Mouse (Mus musculus): Measurements from ENCODE around the gene Cdsn. TPM values are rescaled to one million over a fixed set of nuclear protein-coding genes. Genes with fewer than 3 reads are reported as not detected.
A peak's percentile ranks its signal among the peaks of the same experiment; 100 is the strongest.

Cdsn gene
- polyA plus RNA-seq, 1 experiment from 2014 or later = 0.22 TPM

GRCm38 (mm10) chr17:35534343-35534742 lies 17.6 kb upstream of the Cdsn start:
- peak; percentile 66 for DNase-seq (ENCODE audit: low spot score)

DNA sequence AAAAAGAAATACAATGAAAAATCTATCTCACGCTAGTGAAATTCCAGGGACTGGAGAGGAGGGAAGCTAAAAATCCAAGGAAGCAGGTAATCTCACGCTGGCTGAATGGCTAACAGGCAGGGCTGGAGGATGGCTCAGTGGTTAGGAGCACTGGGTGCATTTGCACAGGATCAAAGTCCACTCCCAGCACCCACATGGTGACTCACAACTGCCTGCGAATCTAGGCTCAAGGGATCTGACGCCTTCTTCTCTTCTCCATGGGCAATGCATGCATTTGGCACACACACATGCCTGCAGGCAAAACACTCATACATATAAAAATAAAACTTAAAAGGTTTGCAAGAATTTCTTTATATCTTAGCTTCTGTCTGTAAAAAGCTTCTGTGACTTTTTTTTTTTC lies 14.5 kb upstream of the Cdsn start:
- no peak for DNase-seq (ENCODE audit: low spot score)

GRCm38 (mm10) chr17:35538476-35538875 lies 13.5 kb upstream of the Cdsn start:
- DNase-seq (ENCODE audit: low spot score) = no peak

DNA sequence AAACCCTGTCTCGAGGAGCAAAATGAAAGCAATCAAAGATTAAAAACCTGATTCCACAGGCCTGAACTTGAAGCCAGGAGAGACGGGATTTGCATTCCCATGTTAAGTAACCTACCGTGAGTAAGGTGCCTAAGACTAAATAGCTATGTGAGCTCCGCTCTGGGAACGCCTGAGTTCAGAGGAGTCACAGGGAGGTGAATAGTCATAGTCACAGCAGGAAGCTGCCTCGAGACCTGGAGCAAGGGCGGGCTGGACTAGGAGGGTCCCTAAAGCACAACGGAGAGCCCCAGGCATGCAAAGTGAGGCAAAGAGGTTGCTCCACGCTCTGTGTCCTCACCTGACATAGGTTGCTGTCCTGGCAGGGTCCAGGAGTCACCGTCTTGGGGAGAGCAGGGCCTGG lies 12.4 kb upstream of the Cdsn start:
- DNase-seq (ENCODE audit: low spot score) = no peak

DNA sequence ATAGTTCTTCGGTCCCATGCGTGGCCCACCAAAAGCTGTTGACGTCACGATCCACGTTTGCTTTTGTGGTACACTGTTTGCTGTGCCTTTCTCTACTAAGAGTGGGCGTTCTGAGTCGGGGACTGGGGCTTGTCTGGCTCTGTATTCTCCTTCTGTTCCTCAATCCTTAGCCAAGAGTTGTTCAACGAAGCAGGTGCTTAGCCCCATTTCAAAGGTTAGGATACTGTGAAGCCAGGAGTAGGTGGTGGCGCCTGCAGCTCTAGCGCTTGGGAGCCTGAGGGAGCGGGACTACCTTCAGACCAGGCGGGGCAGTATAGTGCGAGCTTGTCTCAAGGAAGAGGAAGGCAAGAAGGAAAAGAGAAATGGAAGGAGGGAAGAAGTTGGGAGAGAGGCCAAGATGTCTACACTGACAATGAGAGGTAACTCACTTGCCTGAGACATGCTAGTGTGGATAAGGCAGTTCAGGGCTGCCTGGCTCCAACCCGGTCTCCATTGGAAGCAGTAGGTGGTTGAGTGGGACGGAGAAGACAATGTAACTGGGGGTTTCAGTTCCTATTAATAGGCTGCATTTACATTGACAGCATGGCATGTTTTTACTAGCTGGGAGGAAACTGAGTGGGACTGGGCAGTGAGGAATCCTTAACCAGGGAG lies 9.0 kb upstream of the Cdsn start:
- DNase-seq (ENCODE audit: low spot score) = no peak

- no peak for DNase-seq (ENCODE audit: low spot score)
These were observed 8.5 kb upstream of the Cdsn start for GRCm38 (mm10) chr17:35543412-35543861.

DNA sequence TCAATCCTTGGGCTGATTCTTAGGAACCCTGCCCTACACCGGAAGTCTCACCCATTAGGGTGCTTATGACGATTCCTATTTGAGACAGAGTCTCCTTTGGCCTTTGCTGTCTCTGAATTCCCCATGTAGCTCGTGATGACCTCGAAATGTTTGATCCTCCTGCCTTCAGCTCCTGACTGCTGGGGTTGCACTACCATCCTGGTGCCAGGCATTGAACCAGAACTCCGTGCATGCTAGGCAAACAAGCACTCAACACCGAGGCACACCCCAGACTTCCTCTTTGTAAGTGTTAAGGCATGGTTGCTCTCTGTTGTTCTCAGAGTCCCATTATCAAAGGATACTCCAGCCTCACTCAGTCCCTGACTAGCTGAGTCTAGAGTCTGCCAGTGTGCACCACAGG lies 7.9 kb upstream of the Cdsn start:
- no peak for DNase-seq (ENCODE audit: low spot score)

DNA sequence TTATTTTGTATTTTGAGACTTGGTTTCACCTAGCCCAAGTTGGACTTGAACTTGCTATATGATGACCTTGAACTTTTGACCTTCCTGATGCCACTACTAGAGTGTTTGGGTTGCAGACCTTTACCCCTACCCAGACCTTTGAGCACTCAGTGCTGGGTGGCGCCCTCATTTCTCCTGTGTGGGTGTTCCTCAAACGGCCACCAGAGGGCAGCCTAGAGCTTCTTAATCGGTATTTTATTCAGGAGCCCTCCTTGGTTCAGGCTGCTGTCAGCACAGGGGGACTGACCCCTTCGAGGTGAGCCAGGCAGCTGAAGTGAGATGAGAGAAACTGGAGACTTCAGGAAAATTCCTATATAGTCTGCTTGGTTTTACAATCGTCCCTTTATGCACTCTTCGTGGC lies 7.2 kb upstream of the Cdsn start:
- DNase-seq (ENCODE audit: low spot score) = peak; percentile 56

- DNase-seq (ENCODE audit: low spot score) = no peak
These were observed 4.5 kb upstream of the Cdsn start for GRCm38 (mm10) chr17:35547465-35547864.

DNA sequence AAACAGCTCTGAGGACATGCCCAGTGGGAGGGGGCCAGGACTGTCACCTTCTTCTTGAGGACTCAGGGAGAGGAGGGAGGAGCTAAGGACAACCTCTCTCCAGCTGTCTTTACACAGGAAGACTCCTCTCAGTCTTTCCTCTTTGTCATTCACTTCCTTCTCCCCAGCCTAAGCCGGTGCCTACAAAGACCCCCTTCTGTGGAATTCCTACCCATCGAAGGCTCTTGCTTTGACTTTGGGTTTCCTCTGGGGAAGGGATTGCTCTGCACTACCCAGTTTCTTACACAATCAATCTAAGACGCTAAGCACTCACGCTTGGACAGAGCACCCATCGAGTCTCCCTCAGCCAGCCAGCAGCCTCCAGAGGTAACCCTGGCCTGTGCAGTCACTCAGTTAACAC lies 3.3 kb upstream of the Cdsn start:
- no peak for DNase-seq (ENCODE audit: low spot score)

GRCm38 (mm10) chr17:35549437-35550142 lies 2.3 kb upstream of the Cdsn start:
- DNase-seq (ENCODE audit: low spot score) = no peak

DNA sequence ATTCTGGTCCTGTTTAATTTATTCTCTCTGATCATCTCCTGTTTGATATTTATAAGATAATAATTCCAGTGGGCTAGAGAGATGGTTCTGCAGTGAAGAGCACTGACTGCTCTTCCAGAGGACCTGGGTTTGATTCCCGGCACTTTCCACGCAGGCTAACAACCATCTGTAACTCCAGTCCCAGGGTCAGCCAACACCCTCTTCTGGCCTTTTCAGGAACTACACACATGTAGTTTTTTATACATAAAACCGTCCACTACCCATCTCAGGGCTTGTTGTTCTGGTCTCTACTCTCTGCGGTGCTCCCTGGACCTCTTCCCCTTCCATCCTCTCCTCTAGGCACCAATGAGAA lies 1.8 kb upstream of the Cdsn start:
- DNase-seq (ENCODE audit: low spot score) = no peak

DNA sequence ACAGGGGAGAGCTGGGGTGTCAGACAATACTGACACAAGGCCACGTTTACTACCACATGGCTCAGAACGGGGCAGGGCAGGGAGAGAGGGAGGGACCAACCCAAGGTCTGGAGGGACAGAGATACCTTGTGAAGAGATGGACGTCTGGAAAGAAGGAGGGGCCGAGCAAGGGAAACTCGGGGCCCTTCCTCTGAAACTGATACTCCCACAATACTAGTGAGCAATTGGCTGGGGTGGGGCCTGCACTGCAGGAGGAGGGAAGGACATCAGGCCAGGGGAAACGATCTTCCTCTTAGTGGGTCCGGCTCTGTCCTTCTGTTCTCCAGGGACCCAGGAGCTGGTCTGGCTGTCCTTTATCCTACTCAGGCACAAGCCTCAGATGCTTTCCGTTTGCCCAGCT lies 1.1 kb upstream of the Cdsn start:
- no peak for DNase-seq (ENCODE audit: low spot score)

- DNase-seq (ENCODE audit: low spot score) = no peak
These were observed 2.4 kb downstream of the Cdsn start for GRCm38 (mm10) chr17:35554321-35554720.

DNA sequence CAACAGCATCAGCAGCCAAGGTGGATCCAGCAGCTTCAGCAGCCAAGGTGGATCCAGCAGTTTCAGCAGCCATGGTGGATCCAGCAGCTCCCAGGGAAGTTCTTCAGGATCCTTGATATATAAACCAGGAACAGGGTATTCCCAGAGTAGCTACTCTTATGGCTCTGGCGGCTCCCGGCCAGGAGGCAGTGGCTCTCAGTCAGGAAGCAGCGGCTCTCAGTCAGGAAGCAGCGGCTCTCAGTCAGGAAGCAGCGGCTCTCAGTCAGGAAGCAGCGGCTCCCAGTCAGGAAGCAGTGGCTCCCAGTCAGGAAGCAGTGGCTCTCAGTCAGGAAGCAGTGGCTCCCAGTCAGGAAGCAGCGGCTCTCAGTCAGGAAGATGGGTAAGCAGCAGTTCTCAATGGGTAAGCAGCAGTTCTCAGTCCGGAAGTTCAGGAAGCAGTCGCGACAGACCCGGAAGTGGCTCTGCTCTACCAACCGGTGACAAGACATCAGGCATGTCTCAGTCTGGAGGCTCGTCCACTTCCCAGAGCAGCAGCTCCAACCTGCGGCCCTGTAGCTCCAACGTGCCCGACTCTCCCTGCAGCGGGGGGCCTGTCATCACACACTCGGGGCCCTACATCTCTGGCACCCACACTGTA lies 3.0 kb downstream of the Cdsn start:
- DNase-seq (ENCODE audit: low spot score) = no peak

GRCm38 (mm10) chr17:35556186-35556765 lies 4.3 kb downstream of the Cdsn start:
- no peak for DNase-seq (ENCODE audit: low spot score)

DNA sequence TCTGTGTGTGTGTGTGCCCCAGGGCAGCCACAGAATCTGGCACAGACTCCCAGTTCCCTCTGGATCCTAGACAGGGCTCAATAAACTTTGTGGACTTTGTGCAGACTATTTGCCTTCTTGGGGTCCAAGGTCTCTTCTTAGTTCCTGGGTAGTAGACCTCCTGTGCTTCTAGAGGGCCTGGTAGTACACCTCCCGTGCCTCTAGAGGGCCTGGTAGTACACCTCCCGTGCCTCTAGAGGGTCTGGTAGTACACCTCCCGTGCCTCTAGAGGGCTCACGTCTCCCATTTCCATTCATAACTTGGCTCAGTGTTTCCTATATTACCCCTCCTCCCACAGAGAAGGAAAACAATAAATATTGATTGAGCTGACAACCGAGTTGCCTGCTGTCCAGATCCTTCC lies 4.9 kb downstream of the Cdsn start:
- DNase-seq (ENCODE audit: low spot score) = peak; percentile 66

DNA sequence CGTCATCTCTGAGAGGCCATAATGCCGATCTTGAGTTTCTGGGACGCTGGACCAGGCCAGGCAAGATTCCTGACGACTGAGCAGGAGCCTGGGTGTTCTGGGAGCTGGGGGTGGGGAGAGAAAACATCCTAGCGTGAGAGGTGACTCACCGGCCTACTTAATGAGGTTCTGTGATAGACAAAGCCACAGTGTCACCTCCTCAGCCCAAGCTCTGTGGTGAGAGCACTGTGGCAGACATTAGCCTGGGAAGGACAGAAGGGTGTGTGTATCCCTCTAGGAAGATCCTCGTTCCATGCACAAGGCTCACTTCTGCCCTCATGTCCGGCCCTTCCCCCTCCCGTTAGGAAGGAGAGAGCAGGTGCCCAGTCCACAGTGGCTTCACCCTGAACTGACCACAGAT lies 5.4 kb downstream of the Cdsn start:
- DNase-seq (ENCODE audit: low spot score) = no peak

GRCm38 (mm10) chr17:35558216-35558615 lies 6.3 kb downstream of the Cdsn start:
- no peak for DNase-seq (ENCODE audit: low spot score)

GRCm38 (mm10) chr17:35567150-35567549 lies 15.2 kb downstream of the Cdsn start, which contains the start of gene 2300002M23Rik:
Gene 2300002M23Rik, plus strand, starts transcription at chr17:35567450.
- no peak for DNase-seq (ENCODE audit: low spot score)

GRCm38 (mm10) chr17:35567767-35568166 lies 15.8 kb downstream of the Cdsn start:
- no peak for DNase-seq (ENCODE audit: low spot score)

Data from thymus, postnatal 0 days (tissue).